Mouse (Mus musculus) bone marrow macrophage, adult 2 months (primary cell): ENCODE measurements around the gene Zc3h12d.

Source experiments
- CTCF ChIP-seq: IDR thresholded peaks from 2 replicates; pipeline ENCODE4 v1.5.1; 2012; ENCODE audit warnings: low read depth, mild to moderate bottlenecking, low read length, moderate library complexity
- POLR2A ChIP-seq: IDR thresholded peaks from 2 replicates; pipeline ENCODE4 v1.6.1; 2012; ENCODE audit warnings: mild to moderate bottlenecking, low read depth, low read length, borderline replicate concordance

DNA sequence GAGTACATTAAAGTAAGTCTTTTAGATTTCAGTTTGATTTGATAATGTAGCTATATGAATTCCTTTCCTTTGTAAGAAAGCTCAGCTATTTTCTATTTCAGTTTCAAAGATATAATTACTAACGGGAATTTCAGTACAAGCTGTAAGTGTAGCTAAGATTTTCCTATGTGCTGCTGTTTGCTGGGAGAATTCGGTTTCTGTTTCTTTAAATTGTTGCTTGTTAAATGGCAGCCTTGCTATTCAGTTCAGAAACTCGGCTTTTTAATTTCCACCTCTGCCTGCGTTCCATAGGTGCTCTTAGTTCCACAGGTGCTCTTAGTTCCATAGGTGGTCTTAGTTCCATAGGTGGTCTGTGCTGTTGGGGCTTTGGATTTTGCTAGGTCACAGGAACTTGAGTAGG lies 13.1 kb upstream of the Zc3h12d start:
- TF ChIP-seq CTCF (no peak), POLR2A (no peak)
